Mouse (Mus musculus) midbrain, postnatal 0 days (tissue): ENCODE data around the gene Lamb3. TPM values are rescaled to one million over a fixed set of nuclear protein-coding genes. Genes with fewer than 3 reads are reported as not detected.

Experiments
- ATAC-seq: fragments of 200-750 bp; cut with Nextera tagmentation; 2 replicates; pipeline ENCODE4 v1.8.0; 2017; ENCODE audit warnings: moderate number of reproducible peaks, mild to moderate bottlenecking, moderate TSS enrichment, moderate library complexity; ENCODE audit not compliant: low FRiP score
- DNase-seq: peaks from one replicate; pipeline ENCODE4 v3.0.0-alpha.2; 2015; ENCODE audit warnings: low spot score
- H3K27ac ChIP-seq: fragments of 300-500 bp; sonication (generic); 2 replicates; pipeline ENCODE4 v1.5.1; 2014; ENCODE audit warnings: low read depth, mild to moderate bottlenecking, low read length, mixed read lengths
- H3K27me3 ChIP-seq: fragments of 300-500 bp; sonication (generic); 2 replicates; pipeline ENCODE4 v1.6.1; 2014; ENCODE audit warnings: low read length, control low read depth, mixed read lengths; ENCODE audit not compliant: insufficient read depth
- H3K36me3 ChIP-seq: fragments of 300-500 bp; sonication (generic); 2 replicates; pipeline ENCODE4 v1.6.1; 2014; ENCODE audit warnings: low read length, control low read depth, mixed read lengths; ENCODE audit not compliant: insufficient read depth
- H3K4me1 ChIP-seq: fragments of 300-500 bp; sonication (generic); 2 replicates; pipeline ENCODE4 v1.6.1; 2014; ENCODE audit warnings: mild to moderate bottlenecking, control low read depth, antibody characterized with exemption, low read length, mixed read lengths; ENCODE audit not compliant: insufficient read depth
- H3K4me2 ChIP-seq: fragments of 300-500 bp; sonication (generic); 2 replicates; pipeline ENCODE4 v1.6.1; 2014; ENCODE audit warnings: low read depth, mild to moderate bottlenecking, low read length, mixed read lengths; ENCODE audit not compliant: poor library complexity, severe bottlenecking
- H3K4me3 ChIP-seq: fragments of 300-500 bp; sonication (generic); 2 replicates; pipeline ENCODE4 v1.5.1; 2014; ENCODE audit warnings: low read depth, mild to moderate bottlenecking, low read length, moderate library complexity
- H3K9ac ChIP-seq: fragments of 300-500 bp; sonication (generic); replicated peaks from 2 replicates; pipeline ENCODE4 v1.6.1; 2014; ENCODE audit warnings: mild to moderate bottlenecking, low read length, moderate library complexity, mixed read lengths; ENCODE audit not compliant: poor library complexity, severe bottlenecking
- H3K9me3 ChIP-seq: fragments of 300-500 bp; sonication (generic); 2 replicates; pipeline ENCODE4 v1.6.1; 2016; ENCODE audit warnings: low read length, control low read depth
- CTCF ChIP-seq: IDR thresholded peaks from 2 replicates; pipeline ENCODE4 v1.5.1; 2016; ENCODE audit warnings: antibody characterized with exemption, mild to moderate bottlenecking
- WGBS: fragments of 180-500 bp; shearing (Covaris S2); extraction: QIAGEN DNeasy Blood & Tissue Kit; methylation state at CpG from one replicate; pipeline ENCODE4 v1.1.7; 2014; 5-methylcytosine and 5-hydroxymethylcytosine counted together
- polyA plus RNA-seq: library from polyadenylated mRNA; unstranded; fragments of >200 nt; fragmentation: Nextera tagmentation; extraction: Ambion mirVana; gene quantifications from 2 replicates; pipeline ENCODE4 v1.2.1, GENCODE M21; 2015
- total RNA-seq: library from RNA; depleted of rRNA; stranded (reverse); fragments of >200 nt; gene quantifications from 2 replicates; pipeline ENCODE4 v1.2.3, GENCODE M21; 2014

Lamb3 gene
- total and polyA plus RNA-seq, 2 experiments from 2014 or later, result 0.82 to 1.4 TPM

GRCm38 (mm10) chr1:193363801-193364231 is 156.3 kb downstream of the Lamb3 start:
- no peak overlapping the region for H3K4me2 ChIP-seq
- DNase-seq (peak; percentile 65), ATAC-seq (no peak)
- TF ChIP-seq CTCF, result peak; percentile 74
- peaks cover 15% of the 10 kb centered on the region for H3K4me1 ChIP-seq
- no peaks in the 10 kb centered on the region for H3K9me3 ChIP-seq
- peaks cover 27% of the 10 kb centered on the region for H3K36me3 ChIP-seq
- WGBS, result 70% methylated on average over 5 of the region's 5 CpGs
- no peak overlapping the region for H3K4me3 ChIP-seq
- no peak overlapping the region for H3K9ac ChIP-seq
- no peak overlapping the region for H3K27ac ChIP-seq
- H3K27me3 ChIP-seq, result no peaks in the 10 kb centered on the region

- peak overlapping the region; percentile 88 for H3K4me2 ChIP-seq
- peak overlapping the region; percentile 71 for H3K27ac ChIP-seq
- ATAC-seq (peak; percentile 61), DNase-seq (peak; percentile 81)
- H3K36me3 ChIP-seq, result no peaks in the 10 kb centered on the region
- no peaks in the 10 kb centered on the region for H3K27me3 ChIP-seq
- WGBS, result 23% methylated on average over 10 of the region's 10 CpGs
- peaks cover 15% of the 10 kb centered on the region for H3K4me1 ChIP-seq
- no peaks in the 10 kb centered on the region for H3K9me3 ChIP-seq
- H3K9ac ChIP-seq, result peak overlapping the region; percentile 65
- peak overlapping the region; percentile 58 for H3K4me3 ChIP-seq
- TF ChIP-seq CTCF, result peak; percentile 7; the same call in 1 of the 2 replicates
These were observed 160.6 kb downstream of the Lamb3 start for GRCm38 (mm10) chr1:193368055-193368454.

- H3K4me2 ChIP-seq, result peak overlapping the region; percentile 88
- 21% methylated on average over 8 of the region's 8 CpGs for WGBS
- peaks cover 15% of the 10 kb centered on the region for H3K4me1 ChIP-seq
- H3K9me3 ChIP-seq, result no peaks in the 10 kb centered on the region
- no peaks in the 10 kb centered on the region for H3K36me3 ChIP-seq
- DNase-seq, result no peak
- H3K27ac ChIP-seq, result peak overlapping the region; percentile 71; the same call in 1 of the 2 replicates
- no peaks in the 10 kb centered on the region for H3K27me3 ChIP-seq
- peak overlapping the region; percentile 58 for H3K4me3 ChIP-seq
- TF ChIP-seq CTCF, result no peak
- H3K9ac ChIP-seq, result peak overlapping the region; percentile 65
- ATAC-seq, result peak; percentile 5; the same call in 1 of the 2 replicates
These were observed 161.6 kb downstream of the Lamb3 start for GRCm38 (mm10) chr1:193369091-193369490.

- DNase-seq, result peak; percentile 93
- 0% methylated on average over 2 of the region's 2 CpGs for WGBS
These were observed 162.6 kb downstream of the Lamb3 start, which contains the start of gene Camk1g for GRCm38 (mm10) chr1:193370096-193370495. Gene Camk1g (minus strand): TSS chr1:193370298.

GRCm38 (mm10) chr1:193373906-193374413 is 166.5 kb downstream of the Lamb3 start:
- Histone ChIP-seq H3K27me3 (no peaks in the 10 kb centered on the region), H3K4me1 (no peaks in the 10 kb centered on the region; the same call in 1 of the 2 replicates), H3K4me2 (no peak overlapping the region), H3K27ac (no peak overlapping the region), H3K36me3 (no peaks in the 10 kb centered on the region), H3K9me3 (no peaks in the 10 kb centered on the region), H3K4me3 (no peak overlapping the region), H3K9ac (no peak overlapping the region)
- 79% methylated on average over 6 of the region's 6 CpGs for WGBS
- TF ChIP-seq CTCF, result no peak
- DNase-seq, result no peak
- ATAC-seq, result no peak

More at GRCm38 (mm10) chr1:193370096-193370495, 162.6 kb downstream of the Lamb3 start, which contains the start of gene Camk1g:
- Histone ChIP-seq H3K4me2 (peak within 1 kb of the TSS; percentile 88), H3K27me3 (no peaks in the 10 kb centered on the region), H3K9me3 (no peaks in the 10 kb centered on the region), H3K27ac (peak within 1 kb of the TSS; percentile 71), H3K4me1 (peaks cover 15% of the 10 kb centered on the region), H3K9ac (peak within 1 kb of the TSS; percentile 65), H3K4me3 (peak within 1 kb of the TSS; percentile 58), H3K36me3 (no peaks in the 10 kb centered on the region)
- ATAC-seq, result peak; percentile 86
- TF ChIP-seq CTCF, result peak; percentile 36

GRCm38 (mm10) chr1:193376478-193377134 is 169.1 kb downstream of the Lamb3 start:
- TF ChIP-seq CTCF, result peak; percentile 94
- Histone ChIP-seq H3K4me1 (no peaks in the 10 kb centered on the region), H3K9ac (no peak overlapping the region), H3K27me3 (no peaks in the 10 kb centered on the region), H3K4me2 (no peak overlapping the region), H3K36me3 (no peaks in the 10 kb centered on the region), H3K9me3 (no peaks in the 10 kb centered on the region), H3K27ac (no peak overlapping the region), H3K4me3 (no peak overlapping the region)
- 19% methylated on average over 4 of the region's 4 CpGs for WGBS
- ATAC-seq, result peak; percentile 36; the same call in 1 of the 2 replicates
- peak; percentile 82 for DNase-seq
